Mouse (Mus musculus) subcutaneous adipose tissue, adult 2 months (tissue): ENCODE data around the gene Gosr2. TPM values are rescaled to one million over a fixed set of nuclear protein-coding genes. Genes with fewer than 3 reads are reported as not detected.

ENCODE experiments used
- polyA plus RNA-seq: library from polyadenylated mRNA; depleted of rRNA; stranded (reverse); fragments of >200 nt; gene quantifications from 2 replicates; pipeline ENCODE4 v1.2.3, GENCODE M21; 2012; ENCODE audit warnings: low replicate concordance; rRNA removed

Gene Gosr2
- polyA plus RNA-seq = 105 and 116 TPM in 2 replicates

GRCm38 (mm10) chr11:103697565-103698176, at the start of gene Gosr2:
Gosr2 (minus strand) TSS chr11:103697898.

GRCm38 (mm10) chr11:103649301-103649982, 48.3 kb downstream of the Gosr2 start, which contains the start of gene Rprml:
Rprml (plus strand) TSS chr11:103649570.

GRCm38 (mm10) chr11:103638790-103639189, 58.9 kb downstream of the Gosr2 start, which contains the start of gene Lyzl6:
Lyzl6 (minus strand) TSS chr11:103638890.

Other genes starting within 250 kb of the Gosr2 start
- gene Lrrc37a, start 193.3 kb downstream of the Gosr2 start, polyA plus RNA-seq = 0.01 TPM in 1 of 2 replicates, not detected in the other
- not detected in 2 replicates for gene Gm884, start 76.8 kb downstream of the Gosr2 start, polyA plus RNA-seq
- not detected in 2 replicates for gene Lyzl6, start 59.0 kb downstream of the Gosr2 start, polyA plus RNA-seq
- 1.1 and 4.7 TPM in 2 replicates for gene Rprml, start 48.3 kb downstream of the Gosr2 start, polyA plus RNA-seq
- 0.05 and 0.40 TPM in 2 replicates for gene Wnt9b, start 51.9 kb upstream of the Gosr2 start, polyA plus RNA-seq
- gene Wnt3, start 76.3 kb upstream of the Gosr2 start, polyA plus RNA-seq = not detected in 2 replicates